Mouse (Mus musculus): ENCODE data around the gene Banp. TPM values are rescaled to one million over a fixed set of nuclear protein-coding genes. Genes with fewer than 3 reads are reported as not detected.

Banp gene
- total and polyA plus RNA-seq, 3 experiments = 19.2 to 28.4 TPM; not detected in 1

DNA sequence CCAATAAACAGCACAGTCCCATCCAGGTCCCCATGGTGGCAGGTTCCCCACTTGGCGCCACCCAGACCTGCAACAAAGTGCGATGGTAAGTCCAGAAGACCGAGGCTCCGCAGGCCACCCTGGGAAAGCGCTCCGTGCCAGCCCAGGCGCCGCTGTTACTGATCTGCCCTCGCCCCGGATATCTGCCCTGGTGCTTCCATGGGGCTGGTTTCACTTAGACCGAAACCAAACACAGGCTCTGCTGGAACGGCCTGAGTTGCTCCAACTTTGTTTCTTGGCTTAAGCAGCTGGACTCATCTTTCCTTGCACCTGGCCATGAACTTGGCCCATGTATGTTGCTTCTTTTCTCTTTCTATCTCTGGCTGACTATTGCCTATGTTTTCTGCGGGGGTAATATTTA lies 29.1 kb downstream of the Banp start:
- H3K27me3 ChIP-seq (ENCODE audit: control insufficient read depth in 1 of 2, insufficient read depth in 2 of 2, low read length in 2 of 2) = no peaks in the 10 kb centered on the region
- no peaks in the 10 kb centered on the region for H3K79me2 ChIP-seq (ENCODE audit: control insufficient read depth, insufficient read depth, low read length, poor library complexity)
- H3K27ac ChIP-seq (ENCODE audit: control insufficient read depth, low read depth, low read length) = no peak overlapping the region
- TF ChIP-seq EP300 (IDR thresholded peaks at IDR 0.05; ENCODE audit: low read depth in 1 of 2, low read length in 2 of 2) (no peak), NELFE (IDR thresholded peaks at IDR 0.05; ENCODE audit: low read depth, low read length) (no peak), MYC (IDR thresholded peaks at IDR 0.05; ENCODE audit: low read depth, low read length) (no peak), MXI1 (IDR thresholded peaks at IDR 0.05; ENCODE audit: low read depth, low read length) (no peak), HCFC1 (IDR thresholded peaks at IDR 0.05; ENCODE audit: low read depth, low read length) (no peak), NRF1 (IDR thresholded peaks at IDR 0.05; ENCODE audit: insufficient read depth, low read depth, low read length, poor library complexity, severe bottlenecking) (no peak), MEF2A (IDR thresholded peaks at IDR 0.05; ENCODE audit: extremely low read depth, insufficient replicate concordance, low read depth, low read length, poor library complexity, severe bottlenecking) (no peak), ZKSCAN1 (IDR thresholded peaks at IDR 0.05; ENCODE audit: low read depth, low read length) (no peak), BHLHE40 (IDR thresholded peaks at IDR 0.05; ENCODE audit: borderline replicate concordance, low read depth, low read length) (no peak), ETS1 (IDR thresholded peaks at IDR 0.05; ENCODE audit: low read depth, low read length) (no peak)
- H3K36me3 ChIP-seq (ENCODE audit: control insufficient read depth in 1 of 2, insufficient read depth in 2 of 2, low read length in 2 of 2) = peaks cover 0 to 7% of the 10 kb centered on the region in 2 experiments; a peak in 2 of 4 replicates
- DNase-seq (ENCODE audit: low read depth, low spot score) = no peak
- no peak overlapping the region for H3K9ac ChIP-seq (ENCODE audit: control insufficient read depth, low read depth, low read length, poor library complexity, severe bottlenecking)
- H3K9me3 ChIP-seq (replicated peaks; ENCODE audit: insufficient read depth, low read length) = no peaks in the 10 kb centered on the region
- no peaks in the 10 kb centered on the region for H3K4me1 ChIP-seq (ENCODE audit: control insufficient read depth in 1 of 2, insufficient read depth in 2 of 2, low read length in 2 of 2)
- no peak overlapping the region for H3K4me3 ChIP-seq (ENCODE audit: control insufficient read depth in 1 of 2, insufficient read depth in 1 of 2, low read depth in 2 of 2, low read length in 2 of 2)

DNA sequence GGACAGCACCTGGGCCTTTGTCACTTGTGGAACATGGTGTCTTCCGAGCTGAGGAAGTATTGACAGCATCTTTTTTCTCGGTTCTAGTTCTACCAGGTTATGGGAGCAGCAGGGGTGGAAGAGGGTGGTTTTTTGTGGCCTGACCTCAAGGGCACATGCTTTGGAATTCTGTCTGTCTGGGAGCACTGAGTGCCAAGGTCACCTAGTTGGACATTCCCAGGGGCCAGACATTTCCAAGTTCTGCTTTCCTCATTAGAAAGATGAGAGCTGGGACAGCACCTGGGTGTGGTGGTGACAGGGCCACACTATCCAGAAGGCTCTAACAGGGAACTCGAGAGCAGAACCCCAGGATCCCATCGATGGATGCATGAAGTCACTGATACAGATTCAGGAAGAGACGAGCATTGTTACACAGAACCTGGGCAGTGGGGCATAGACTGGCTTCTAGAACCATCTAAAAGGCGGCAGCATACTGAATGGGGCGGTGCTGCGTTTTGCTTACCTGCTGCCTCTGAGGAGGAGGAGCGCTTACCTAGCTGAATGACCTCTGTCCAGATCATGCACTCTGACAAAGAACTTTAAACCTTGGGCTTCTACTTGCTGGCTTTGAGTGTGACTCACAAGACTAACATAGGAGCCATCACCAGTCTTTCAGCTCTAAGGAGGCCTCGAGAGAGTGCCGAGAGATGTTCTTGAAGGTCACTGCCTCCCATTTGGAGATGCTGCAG lies 31.4 kb downstream of the Banp start:
- Histone ChIP-seq H3K4me3 (ENCODE audit: control insufficient read depth in 1 of 2, insufficient read depth in 1 of 2, low read depth in 2 of 2, low read length in 2 of 2) (no peak overlapping the region), H3K4me1 (ENCODE audit: control insufficient read depth in 1 of 2, insufficient read depth in 2 of 2, low read length in 2 of 2) (no peaks in the 10 kb centered on the region), H3K79me2 (ENCODE audit: control insufficient read depth, insufficient read depth, low read length, poor library complexity) (no peaks in the 10 kb centered on the region), H3K27me3 (ENCODE audit: control insufficient read depth in 1 of 2, insufficient read depth in 2 of 2, low read length in 2 of 2) (no peaks in the 10 kb centered on the region), H3K27ac (ENCODE audit: control insufficient read depth, low read depth, low read length) (no peak overlapping the region), H3K9me3 (replicated peaks; ENCODE audit: insufficient read depth, low read length) (no peaks in the 10 kb centered on the region), H3K9ac (ENCODE audit: control insufficient read depth, low read depth, low read length, poor library complexity, severe bottlenecking) (no peak overlapping the region), H3K36me3 (ENCODE audit: control insufficient read depth in 1 of 2, insufficient read depth in 2 of 2, low read length in 2 of 2) (peaks cover 0 to 9% of the 10 kb centered on the region in 2 experiments; a peak in 2 of 4 replicates)
- TF ChIP-seq MAX (IDR thresholded peaks at IDR 0.05; ENCODE audit: low read length) (no peak), NELFE (IDR thresholded peaks at IDR 0.05; ENCODE audit: low read depth, low read length) (no peak), MYC (IDR thresholded peaks at IDR 0.05; ENCODE audit: low read depth, low read length) (no peak), MYB (IDR thresholded peaks at IDR 0.05; ENCODE audit: low read depth, low read length) (no peak), UBTF (IDR thresholded peaks at IDR 0.05; ENCODE audit: borderline replicate concordance, insufficient read depth, low read depth, low read length) (no peak), MXI1 (IDR thresholded peaks at IDR 0.05; ENCODE audit: low read depth, low read length) (no peak), JUND (IDR thresholded peaks at IDR 0.05; ENCODE audit: low read depth, low read length) (no peak), BHLHE40 (IDR thresholded peaks at IDR 0.05; ENCODE audit: borderline replicate concordance, low read depth, low read length) (no peak), ZC3H11A (IDR thresholded peaks at IDR 0.05; ENCODE audit: low read depth, low read length) (no peak), ZNF384 (IDR thresholded peaks at IDR 0.05; ENCODE audit: low read depth, low read length) (no peak), E2F4 (IDR thresholded peaks at IDR 0.05; ENCODE audit: borderline replicate concordance, low read depth, low read length) (no peak), TCF12 (IDR thresholded peaks at IDR 0.05; ENCODE audit: low read depth, low read length) (no peak), SIN3A (IDR thresholded peaks at IDR 0.05; ENCODE audit: low read length) (no peak), POLR2AphosphoS5 (IDR thresholded peaks at IDR 0.05; ENCODE audit: borderline replicate concordance, low read depth, low read length) (no peak), SMC3 (IDR thresholded peaks at IDR 0.05; ENCODE audit: low read depth, low read length) (no peak), POLR2A (IDR thresholded peaks at IDR 0.05; ENCODE audit: control insufficient read depth in 1 of 2, insufficient read depth in 1 of 2, low read depth in 1 of 2, low read length in 2 of 2, poor library complexity in 1 of 2) (no peak), MAZ (IDR thresholded peaks at IDR 0.05; ENCODE audit: low read depth, low read length) (no peak), TAL1 (IDR thresholded peaks at IDR 0.05; ENCODE audit: low read length) (no peak), EP300 (IDR thresholded peaks at IDR 0.05; ENCODE audit: low read depth in 1 of 2, low read length in 2 of 2) (no peak), GATA1 (IDR thresholded peaks at IDR 0.05; ENCODE audit: low read depth, low read length) (no peak)
- no peak for DNase-seq (ENCODE audit: low read depth, low spot score)
